Mouse (Mus musculus) cerebellum, adult 2 months (tissue): Measurements from ENCODE around the gene Zfr.

ENCODE experiments used
- CTCF ChIP-seq: fragments of 200-500 bp; IDR thresholded peaks from 2 replicates; pipeline ENCODE4 v1.5.1; 2011; ENCODE audit warnings: low read depth, mild to moderate bottlenecking, control low read depth, low read length, moderate library complexity, borderline replicate concordance; ENCODE audit not compliant: insufficient read depth
- POLR2A ChIP-seq: fragments of 200-500 bp; IDR thresholded peaks from 2 replicates; pipeline ENCODE4 v1.6.1; 2011; ENCODE audit warnings: low read length, control low read depth, borderline replicate concordance; ENCODE audit not compliant: insufficient read depth

DNA sequence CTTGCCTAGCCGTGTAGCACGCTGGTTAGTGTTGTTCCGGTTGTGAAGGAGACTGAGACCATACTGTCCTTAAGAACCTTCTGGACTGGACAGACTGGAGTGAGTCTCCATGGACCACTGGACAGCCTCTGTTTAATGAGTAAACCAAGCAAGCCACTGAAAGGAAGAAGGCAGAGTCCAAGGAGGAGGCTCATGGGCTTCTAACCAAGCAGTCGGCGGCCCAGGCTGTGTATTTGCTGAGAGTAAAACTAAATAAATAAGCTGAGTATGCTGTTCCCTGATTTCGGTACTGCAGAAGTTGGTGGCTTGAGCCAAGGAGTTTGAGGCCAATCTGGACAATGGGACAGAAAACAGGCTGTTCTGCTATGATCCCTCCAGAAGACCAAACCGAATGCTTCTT, 82.4 kb downstream of the Zfr start:
- TF ChIP-seq CTCF: no peak
- no peak for TF ChIP-seq POLR2A
